Mouse (Mus musculus) left cerebral cortex, adult 8-10 months (tissue): Measurements from ENCODE around the gene Tnfsf4. TPM values are rescaled to one million over a fixed set of nuclear protein-coding genes. Genes with fewer than 3 reads are reported as not detected.

ENCODE experiments used
- DNase-seq, 2 experiments: peaks; one replicate each; pipeline ENCODE4 v3.0.0; 2022; ENCODE audit warnings: low spot score in 2 of 2
- total RNA-seq, 4 experiments: library from RNA; stranded (reverse); gene quantifications; 2 replicates each; pipeline ENCODE4 v1.2.4; 2022

Tnfsf4 gene
- total RNA-seq, 4 experiments from 2014 or later = not detected

DNA sequence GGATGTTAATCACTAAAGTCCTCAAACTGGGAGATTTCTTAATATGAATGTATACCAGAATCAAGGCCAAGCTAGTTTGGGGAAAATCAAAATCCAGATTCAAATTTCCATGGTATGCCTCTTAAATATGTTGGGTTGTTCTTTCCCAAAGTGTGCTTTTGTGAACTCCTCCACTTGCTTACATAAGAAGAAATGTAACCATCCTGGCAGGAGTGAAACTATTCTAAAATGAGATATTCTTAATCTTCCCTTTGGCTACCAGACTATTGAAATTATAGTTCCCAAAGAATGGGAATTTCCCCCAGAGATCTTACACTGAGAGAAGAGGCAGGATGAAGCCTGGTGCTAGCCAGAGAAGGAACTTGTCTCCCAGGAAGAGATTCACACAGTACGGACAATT is 57.0 kb downstream of the Tnfsf4 start:
- no peak for DNase-seq

DNA sequence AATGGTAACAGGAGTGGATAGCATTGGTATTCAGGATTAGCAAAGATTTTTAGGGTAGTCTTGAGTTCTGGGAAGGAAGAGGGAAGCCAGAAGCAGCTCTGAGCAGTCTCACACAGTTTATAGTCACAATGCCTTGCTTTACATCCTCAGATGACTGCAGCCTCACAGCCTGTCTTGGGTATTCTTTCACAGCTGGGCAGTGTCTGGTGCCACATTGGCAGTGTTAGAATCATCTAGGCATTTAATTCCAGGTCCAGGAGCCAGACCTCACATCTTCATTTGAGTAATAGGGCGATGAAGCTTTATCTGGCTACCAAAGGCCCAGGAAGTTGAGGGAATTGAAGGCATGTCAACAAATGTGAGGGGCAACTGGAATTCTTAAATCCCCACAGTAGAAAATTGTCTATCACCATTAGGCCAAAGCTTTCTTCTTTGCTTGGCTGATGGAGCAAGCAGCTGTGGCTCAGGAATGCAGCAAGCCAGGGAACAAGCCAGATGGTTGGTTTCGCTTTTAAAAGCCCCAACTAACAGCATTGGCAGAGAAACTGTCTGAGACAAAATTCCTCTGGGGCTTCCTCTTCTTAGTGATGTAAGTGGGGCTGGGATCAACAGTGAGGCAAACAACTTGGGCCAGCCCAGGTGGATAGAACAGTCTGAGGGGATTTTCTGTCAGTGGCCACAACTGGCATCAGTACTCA is 68.3 kb downstream of the Tnfsf4 start:
- peak; percentile 2 to 8 for DNase-seq

Other genes starting within 250 kb of the Tnfsf4 start
- gene Tex50, start 236.1 kb upstream of the Tnfsf4 start, total RNA-seq = under 1 TPM in 1 of 4 experiments, not detected in 3; 0.37 TPM
- gene Prdx6, start 144.2 kb upstream of the Tnfsf4 start, total RNA-seq = 100 to 1,000 TPM; 344 to 455 (median 377) TPM
- not detected for gene Tnfsf18, start 99.2 kb downstream of the Tnfsf4 start, total RNA-seq